Mouse (Mus musculus): ENCODE results near the gene Lhx5.
A peak's percentile ranks its signal among the peaks of the same experiment; 100 is the strongest.

Lhx5 gene

DNA sequence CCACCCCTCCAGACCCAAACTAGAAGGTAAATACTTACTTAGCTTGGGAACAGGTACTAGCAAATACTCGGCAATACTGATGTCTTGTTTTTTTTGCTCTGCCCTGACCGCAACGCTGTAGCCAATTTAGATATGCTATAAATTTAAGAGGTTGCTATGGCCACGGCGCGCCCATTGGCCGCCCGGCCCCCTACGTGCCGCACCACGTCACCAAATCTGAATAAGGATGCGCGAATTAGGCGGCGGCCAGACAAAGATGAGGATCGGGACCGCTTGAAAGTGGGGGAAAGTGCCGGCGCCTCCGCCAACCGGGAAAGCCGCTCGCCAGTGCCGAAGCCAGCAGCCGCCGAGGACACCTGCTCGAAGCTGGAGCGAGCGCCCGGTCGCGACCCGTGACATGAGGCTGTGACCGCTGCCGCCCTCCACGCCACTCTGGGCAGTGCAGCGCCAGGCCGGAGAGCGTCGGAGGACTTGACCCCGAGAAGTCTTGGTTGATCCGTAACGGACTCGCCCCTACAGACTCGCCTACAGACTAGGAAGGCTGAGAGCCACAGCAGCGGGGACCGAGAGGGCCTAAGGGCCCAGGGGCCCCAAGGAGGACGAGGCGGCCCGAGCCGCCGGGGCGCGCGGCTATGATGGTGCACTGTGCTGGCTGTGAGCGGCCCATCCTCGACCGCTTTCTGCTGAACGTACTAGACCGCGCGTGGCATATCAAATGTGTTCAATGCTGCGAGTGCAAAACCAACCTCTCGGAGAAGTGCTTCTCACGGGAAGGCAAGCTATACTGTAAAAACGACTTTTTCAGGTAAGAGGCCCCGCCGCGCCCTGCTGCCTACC is at the start of gene Lhx5:
Gene Lhx5, plus strand, starts transcription at position 51 of the 837 bp plus-strand sequence.
- no peak for DNase-seq (ENCODE audit: low read depth)

DNA sequence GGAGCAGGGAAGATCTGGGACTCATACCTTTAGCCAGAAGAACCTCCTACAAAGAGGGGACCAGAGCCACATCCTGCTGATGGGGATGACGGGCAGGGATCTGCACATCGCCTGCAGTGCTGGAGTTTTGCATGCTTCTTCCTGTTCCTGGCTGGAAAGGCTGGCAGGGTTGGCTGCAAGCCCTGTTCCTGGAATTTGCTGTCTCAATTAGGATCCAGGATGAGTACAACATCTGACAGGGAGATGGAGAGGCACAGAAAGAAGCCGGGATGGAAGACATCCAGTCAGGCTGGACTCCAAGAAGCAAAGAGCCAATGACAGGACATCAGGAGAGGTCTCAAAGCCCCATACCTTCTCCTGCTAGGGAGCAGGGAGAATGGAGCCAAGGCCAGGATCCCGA is 45.1 kb upstream of the Lhx5 start:
- DNase-seq (ENCODE audit: low read depth): no peak

DNA sequence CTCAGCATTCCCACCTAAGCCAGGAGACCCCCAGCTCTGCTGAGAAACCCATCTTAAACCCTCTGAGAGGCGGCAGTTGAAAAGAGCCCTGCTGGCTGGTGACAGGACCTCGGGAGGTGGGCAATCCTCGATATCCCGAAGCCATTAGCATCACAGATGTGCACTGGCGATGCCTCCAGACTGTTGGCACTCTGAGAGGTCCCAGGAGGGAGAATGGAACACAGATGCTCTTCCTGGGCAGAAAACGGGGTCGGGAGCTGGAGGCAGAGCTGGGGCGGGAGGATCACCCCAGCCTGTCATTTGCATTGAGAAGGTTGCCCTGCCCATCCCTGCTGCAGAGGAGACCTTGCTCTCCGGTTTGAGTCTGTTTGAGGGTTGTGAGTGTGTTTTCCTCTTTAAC is 42.7 kb upstream of the Lhx5 start:
- DNase-seq (ENCODE audit: low read depth): no peak

DNA sequence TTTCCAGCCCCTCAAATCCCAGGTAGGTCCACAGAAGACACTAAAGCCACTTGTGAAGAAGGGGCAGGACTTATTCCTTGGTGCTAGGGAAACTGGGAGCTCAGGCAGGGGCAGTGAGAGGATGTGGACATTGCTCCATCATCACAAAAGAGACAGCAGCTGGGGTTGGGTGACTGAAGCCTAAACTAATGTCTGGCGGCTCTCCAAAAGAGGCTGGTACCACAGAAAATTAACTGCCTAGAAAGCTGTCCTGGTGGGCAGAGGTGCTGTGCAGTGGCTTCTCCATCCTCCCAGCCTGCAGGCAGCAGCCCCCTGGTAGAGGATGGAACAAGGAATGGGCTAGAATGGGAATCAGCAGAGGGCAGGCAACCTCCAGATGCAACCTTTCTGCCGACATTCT is 41.5 kb upstream of the Lhx5 start:
- DNase-seq (ENCODE audit: low read depth): no peak

DNA sequence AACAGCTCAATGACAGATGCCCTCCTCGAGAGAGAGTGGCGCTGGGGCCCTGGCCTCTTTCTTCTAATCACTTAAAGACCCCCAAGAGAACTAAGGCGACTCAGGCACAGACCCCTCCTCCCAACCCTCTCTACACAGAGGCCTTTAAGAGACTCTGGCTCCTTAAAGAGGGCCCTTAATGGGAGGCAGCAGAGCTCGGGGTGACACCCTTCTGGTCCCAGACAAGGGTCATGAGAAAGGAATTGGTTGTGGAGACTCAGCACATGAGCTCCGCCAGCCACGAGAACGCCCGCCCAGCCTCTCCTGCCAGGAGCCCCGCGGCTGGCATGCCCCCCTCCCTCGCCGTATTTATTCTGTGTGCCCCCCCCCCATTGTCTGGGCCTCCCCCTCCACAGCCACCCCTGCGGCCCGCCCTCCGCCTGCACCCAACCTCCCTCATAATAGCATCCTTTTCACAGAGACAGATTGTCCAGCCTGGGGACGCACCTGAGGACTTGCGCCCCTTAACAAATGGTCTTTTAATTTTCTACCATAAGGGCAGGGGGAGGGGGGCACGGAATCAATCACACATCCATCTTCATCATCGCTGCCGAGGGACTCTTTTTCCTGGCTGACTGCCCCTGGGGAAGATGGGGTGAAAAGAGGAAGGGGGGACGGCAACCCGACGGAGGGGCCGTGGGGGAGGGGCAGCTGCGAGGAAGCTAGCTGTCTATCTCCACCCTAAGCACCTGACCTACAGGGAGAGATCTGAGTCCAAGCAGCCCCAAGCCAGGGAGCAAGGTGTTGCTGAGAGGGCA is 37.4 kb upstream of the Lhx5 start:
- no peak for DNase-seq (ENCODE audit: low read depth)

DNA sequence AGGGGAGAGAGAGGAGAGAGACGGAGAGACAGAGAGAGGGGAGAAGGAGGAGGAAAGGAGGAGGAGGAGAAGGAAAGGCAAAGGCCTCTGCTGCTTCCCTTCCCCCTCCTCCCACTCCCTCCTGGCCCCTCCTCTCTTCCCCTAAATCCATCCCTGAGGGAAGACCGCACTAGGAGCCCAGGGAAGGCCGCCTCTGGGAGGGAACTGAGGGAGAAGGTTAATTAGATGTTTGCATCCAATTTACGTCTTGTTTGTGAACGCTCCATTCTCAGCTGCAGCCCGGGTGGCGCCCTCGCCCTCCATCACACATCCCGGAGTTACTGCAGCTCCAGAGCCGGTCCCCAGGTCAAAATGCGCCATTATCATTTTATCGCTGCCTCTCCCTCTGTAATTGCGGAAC is 33.5 kb upstream of the Lhx5 start:
- DNase-seq (ENCODE audit: low read depth): no peak

DNA sequence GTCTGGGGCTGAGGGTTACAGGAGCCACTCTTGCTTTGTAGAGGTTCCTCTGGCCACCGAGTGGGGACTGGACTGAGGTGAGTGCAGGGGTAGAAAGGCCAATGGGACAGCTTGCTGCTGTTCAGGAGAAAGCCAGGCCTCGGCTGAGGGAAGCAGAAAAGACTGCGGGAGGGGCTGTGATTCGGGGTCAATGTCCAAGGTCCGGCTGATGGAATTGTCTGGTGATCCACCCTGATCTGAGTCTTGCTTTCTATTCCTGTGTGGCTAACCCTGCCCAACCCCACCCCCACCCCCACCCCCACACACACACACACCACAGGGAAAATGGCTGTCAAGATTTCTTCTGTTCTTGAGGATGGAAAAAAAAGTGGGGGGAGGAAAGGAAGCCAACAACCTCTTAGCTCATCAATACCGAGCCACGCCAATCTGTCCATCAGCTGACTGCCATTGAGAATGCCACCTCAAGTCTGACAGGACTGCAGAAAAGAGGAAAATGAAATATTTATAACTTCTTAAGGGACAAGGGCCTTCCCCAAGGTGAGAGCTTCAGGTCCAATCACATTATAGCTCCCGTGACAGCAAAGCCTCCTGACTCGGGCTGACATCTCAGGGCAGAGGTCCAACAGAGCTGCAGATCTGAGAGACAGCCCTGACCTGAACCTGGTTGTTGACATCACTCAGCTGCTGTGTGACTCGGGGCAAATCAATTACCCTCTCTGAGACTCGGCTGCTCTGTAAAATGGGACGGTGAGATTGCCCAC is 26.5 kb upstream of the Lhx5 start:
- DNase-seq (ENCODE audit: low read depth): no peak

DNA sequence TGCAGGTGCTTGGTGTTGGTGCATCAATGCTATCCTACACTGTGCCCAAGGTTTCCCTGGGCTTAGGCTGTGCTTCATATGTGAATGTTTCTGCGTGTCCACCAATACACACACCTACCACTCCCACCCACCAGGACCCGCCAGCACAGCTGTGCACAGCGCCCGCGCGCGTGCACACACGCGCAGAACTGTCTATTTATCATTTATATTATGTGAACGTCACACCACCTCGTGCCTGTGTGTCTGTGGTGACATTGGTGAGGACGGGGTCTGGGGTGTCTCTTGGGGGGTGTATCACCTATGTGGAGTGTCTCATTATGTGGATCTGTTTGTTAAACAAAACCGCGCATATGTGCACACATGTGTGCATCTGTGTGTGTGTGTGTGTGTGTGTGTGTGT is 22.6 kb upstream of the Lhx5 start:
- no peak for DNase-seq (ENCODE audit: low read depth)

DNA sequence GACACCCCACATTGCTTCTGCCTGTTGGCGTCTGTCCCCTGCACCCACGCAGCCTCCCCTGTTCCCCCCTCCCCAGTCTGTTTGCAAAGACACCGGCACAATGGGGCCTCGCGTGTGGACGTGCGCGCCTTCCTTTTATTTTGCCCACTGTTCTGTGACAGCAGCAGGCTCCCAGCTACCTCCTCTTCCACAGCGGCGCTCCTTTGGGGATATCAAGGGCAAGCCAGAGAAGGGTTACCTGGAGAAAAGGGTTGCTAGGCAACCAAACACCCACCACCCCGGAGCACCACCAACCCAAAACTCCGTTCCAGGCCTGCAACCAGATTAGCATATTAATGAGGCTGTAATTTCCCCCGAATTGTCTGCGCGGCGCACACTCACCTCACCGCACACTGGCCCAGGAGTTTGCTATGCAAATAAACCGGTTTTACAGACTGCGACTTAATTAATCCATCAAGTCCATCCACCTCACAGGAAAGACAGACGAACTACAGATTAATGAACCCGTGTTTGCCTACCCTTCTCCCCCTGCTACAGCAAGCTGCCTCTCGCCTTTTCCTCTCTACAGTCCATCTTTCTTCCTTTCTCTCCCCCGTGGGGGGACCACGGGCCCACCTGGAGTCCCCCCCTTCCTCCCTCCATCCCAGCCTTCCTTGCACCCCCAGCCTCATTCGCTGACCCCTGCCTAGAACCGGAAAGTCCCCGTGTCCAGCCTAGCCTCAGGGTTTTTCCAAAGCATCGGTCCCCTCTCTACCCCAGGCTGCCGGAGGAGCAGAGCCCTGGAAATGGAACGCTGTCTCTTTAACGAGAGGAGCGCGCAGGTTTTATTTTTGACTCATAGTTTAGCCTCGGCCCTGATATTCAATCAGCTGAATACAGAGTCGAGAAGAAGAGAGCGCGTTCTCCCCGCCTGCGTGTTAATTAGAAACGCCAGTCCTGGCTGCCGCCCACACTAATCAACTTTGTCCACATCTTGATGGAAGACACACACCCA is 21.8 kb upstream of the Lhx5 start:
- no peak for DNase-seq (ENCODE audit: low read depth)

DNA sequence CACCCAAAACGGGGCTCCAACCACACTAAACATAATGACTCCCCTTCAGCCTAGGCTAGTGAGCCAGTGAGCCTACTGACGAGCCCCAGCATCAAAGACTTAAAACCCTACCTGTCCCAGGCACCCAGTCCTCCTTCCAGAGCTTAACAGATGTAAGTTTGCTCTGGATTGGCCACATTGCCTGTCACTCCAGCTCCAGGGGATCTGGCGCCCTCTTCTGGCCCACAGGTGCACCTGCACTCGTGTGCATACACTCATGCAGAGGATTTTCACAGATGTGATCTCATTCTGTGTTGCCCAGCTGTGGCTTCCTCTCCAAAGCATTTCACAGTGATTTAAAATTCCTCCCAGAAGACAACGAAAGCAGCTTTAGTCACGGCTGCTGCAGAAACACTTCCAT is 18.1 kb upstream of the Lhx5 start:
- no peak for DNase-seq (ENCODE audit: low read depth)

DNA sequence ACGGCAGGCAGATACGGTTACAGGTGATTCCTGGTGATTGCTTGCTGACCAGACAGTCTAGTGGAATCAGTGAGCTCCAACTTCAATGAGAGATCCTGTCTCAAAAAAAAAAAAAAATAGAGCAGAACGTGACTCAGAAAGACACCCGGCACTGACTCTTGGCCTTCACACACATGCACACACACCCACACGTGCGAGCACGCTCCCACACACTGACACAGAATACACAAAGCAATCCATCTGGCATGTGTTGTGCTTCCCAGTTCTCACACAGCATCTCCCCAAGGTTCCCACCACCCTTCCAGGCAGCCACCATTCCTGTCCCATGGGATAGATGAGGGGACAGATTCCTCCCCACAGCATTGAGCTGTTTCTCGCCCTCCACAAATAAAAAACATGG is 11.4 kb upstream of the Lhx5 start:
- no peak for DNase-seq (ENCODE audit: low read depth)

DNA sequence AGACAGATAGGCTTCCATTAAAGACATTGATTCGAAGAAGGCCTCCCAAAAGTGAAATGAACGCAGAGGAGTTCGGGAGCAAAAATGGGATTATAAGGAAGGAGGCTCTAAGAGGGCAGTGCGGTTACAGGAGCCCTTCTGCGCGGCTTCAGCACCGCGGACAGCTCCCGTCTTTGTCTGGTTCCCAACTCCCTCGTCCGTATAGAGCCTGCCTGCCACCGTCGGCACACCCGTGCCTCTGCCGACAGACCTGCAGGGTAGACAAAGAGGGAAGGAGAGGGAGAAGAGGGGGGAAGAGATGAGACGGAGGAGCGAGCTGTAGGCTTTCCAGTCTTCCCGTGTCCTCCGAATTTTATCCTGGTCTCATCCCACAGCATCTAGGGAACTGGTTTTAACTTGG is 7.5 kb upstream of the Lhx5 start:
- peak; percentile 5 for DNase-seq (ENCODE audit: low read depth)

DNA sequence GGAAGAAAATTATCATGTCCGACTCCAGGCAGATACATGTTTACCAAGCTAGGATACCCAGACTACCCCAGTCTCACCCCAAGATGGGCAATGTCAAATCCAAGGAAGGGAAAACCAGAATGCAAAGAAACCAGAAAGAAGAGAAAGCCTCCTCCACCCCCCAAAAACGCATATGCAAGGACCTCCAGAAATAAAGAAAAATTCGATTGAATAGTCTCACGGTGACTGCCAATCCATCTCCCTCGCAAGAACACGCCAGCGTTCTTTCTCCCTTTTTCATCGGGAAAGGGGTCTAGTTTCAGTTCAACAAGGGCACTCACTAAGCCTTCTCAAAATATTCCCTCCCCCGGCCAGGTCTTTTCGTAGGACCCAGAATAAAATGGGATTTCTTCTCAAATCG is 6.8 kb upstream of the Lhx5 start:
- DNase-seq (ENCODE audit: low read depth): no peak

DNA sequence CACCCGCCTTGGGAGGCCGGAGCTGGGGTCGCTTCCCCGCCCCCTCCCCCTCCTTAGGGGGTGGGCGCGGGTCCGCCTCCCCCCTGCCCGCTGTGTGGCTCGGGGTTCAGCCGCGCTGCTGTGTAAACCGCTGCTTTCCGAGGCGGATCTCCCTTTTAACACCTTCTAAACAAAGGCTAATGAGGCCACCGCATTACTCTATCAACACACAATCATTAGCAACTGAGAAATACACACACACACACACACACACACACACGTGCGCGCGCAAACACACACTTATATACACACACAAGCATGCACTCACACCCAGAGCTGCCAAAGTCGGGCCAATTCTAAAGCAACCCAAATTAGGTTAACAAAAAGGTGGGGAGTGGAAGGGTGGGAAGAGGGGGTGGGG is 5.8 kb upstream of the Lhx5 start:
- no peak for DNase-seq (ENCODE audit: low read depth)

DNA sequence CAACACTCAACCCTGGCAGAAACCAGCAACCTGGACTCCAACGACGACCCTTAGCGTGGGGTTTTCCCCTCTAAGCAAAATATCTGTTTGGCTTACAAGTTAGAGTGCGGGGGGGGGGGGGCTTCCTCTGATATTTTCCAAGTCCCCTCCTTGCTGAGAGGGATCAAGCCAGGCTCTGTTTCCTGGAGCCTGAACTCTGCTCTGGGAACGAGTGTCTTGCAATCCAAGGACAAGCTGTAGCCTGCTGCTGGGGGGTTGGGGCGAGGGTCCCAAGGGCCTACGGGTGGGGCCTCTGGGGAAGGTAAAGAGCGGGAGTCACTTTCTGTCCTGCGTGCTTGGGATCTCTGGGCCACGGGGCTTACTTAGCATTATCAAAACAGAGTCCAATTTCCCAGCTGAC is 4.9 kb upstream of the Lhx5 start:
- DNase-seq (ENCODE audit: low read depth): no peak

DNA sequence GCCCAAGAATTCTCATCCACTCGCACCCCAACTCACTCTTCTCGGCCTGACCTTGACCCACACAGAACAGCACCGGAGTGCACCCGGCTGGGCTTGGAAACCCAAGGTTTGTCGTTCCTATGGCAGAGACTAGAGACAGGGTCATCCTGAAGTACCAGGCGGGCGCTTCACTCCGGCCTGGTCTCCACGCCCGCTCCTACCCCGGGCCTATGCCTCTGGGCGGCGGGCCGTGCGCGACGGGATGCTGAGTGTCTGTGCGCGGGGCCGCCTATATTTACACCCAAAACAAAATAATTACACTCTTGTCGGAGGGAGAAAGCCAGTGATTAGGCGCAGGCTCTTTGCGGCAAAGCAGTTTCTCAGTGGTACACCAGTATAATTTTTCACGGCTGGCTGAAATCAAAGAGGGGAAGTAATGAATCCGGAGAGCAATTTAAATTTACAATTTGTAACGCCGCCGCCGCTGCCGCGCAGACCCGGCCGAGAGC is 4.0 kb upstream of the Lhx5 start:
- no peak for DNase-seq (ENCODE audit: low read depth)

DNA sequence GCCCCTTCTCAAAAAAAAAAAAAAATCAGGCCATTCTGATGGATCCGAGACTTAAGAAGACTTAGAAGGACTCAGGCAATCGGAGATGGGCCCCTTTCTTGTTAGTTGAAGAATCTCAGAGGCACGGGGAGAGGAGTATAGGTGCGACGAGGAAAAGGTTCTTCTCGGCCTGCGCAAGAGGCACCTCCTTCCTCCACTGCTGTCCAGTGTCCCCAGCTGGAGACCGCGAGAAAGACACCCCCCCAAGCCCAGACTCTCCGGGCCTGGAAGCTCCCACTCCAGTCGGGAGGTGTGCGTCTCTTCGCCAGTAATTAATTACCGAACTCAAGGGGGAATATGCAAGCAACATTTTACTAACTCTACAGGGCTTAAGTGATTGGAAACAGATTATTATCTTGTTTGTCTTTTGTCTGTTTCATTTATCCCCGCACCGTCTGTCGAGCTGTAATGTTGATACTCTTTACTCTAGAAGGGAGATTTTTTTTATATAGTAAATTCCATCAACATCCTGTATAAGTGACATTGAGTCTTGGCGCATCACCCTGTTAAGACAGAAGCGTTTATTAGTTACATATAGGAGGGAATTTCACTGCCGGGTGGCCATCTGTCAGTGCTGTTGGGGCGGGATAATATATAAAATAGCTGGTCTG is 3.2 kb upstream of the Lhx5 start:
- no peak for DNase-seq (ENCODE audit: low read depth)

DNA sequence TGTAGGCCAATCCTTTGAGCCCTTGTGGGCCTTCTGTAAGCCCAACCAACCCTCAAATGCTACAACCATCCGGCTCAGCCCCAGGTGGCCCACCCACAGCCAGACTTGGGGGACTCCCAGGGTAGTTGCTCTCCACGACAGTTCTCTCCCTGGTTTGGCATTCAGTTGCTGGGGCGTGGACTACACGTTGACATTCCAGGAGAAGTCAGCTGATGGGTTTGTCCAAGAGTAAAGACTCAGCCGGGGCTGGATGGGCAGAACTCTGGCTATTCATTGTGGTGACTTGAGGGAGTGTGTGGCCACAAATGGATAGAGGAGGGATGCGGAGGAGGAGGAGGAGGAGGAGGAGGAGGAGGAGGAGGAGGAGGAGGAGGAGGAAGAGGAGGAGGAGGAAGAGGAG is 2.5 kb upstream of the Lhx5 start:
- DNase-seq (ENCODE audit: low read depth): no peak

DNA sequence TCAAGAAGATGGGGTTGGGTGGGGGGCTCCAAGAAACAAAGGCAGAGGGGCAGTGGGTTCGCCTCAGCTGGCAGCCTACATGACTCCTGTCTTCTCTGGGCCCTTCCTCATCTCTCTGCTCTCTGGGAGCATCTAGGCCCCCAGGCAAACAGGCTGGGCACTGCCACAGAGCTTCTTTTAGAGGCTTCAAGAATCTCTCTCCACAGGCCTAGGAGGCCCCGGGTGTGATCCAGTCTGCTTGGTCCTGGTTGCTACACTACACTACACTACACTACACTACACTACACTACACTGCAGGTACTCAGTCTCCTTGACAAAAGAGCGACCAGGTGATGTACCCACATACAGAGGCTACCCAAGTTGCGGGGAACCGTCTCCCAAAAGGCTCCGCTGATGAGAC is 1.8 kb upstream of the Lhx5 start:
- DNase-seq (ENCODE audit: low read depth): no peak

DNA sequence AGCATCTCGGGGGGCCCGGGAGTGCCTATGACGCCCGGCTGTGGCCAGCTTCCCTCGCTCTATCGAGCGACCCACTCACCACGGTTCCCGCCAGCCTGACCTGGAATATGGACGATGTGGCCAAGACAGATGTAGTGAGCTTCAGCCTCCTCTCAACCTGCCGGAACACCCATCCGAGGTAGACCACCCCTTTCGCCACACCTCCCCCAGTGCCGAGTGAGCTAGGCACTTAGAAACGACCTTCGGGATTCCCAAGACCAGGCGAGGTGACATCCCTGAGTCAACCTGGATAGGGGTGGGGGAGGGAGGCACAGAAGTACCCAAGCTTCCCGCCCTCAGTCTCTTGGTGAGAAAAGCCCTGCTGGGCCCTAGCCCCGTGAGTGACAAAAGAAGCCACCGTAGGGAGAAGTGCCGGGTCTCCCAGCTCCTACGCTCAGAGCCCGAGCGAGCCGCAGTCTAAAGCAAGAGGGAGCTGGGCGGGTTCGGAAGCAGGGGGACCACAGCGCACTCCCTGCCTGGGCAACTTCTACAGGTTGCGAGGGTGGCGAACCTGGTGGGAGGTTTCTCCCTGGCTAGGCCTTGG is 407 bp upstream of the Lhx5 start:
- DNase-seq (ENCODE audit: low read depth): no peak

Measured in fibroblast of lung, adult 2 months (primary cell).